Mouse (Mus musculus): ENCODE measurements around the gene Glrx3.

- TF ChIP-seq POLR2A (IDR thresholded peaks at IDR 0.05; ENCODE audit: extremely low read depth, insufficient read depth, low read length) (no peak), CTCF (IDR thresholded peaks at IDR 0.05; ENCODE audit: low read depth, low read length) (no peak)
Measured at GRCm38 (mm10) chr7:137395421-137395820, 42.0 kb upstream of the Glrx3 start.

All from liver, adult 2 months (tissue).